Mouse (Mus musculus) forebrain, postnatal 0 days (tissue): ENCODE measurements at regions not wholly inside any gene's neighbourhood (a gene's known extent, or its start where the extent isn't known, plus 50 kb on each side); places are given as distances from the start of the nearest gene placed in this dataset.

Source experiments
- ATAC-seq: fragments of 200-750 bp; cut with Nextera tagmentation; 2 replicates; pipeline ENCODE4 v1.8.0; 2017; ENCODE audit warnings: mild to moderate bottlenecking, moderate library complexity
- DNase-seq: peaks from one replicate; pipeline ENCODE4 v3.0.0-alpha.2; 2015
- H3K27ac ChIP-seq: fragments of 300-500 bp; sonication (generic); 2 replicates; pipeline ENCODE4 v1.5.1; 2014; ENCODE audit warnings: low read depth, mild to moderate bottlenecking, antibody characterized with exemption, low read length, moderate library complexity, mixed read lengths
- H3K27me3 ChIP-seq: fragments of 300-500 bp; sonication (generic); 2 replicates; pipeline ENCODE4 v1.6.1; 2014; ENCODE audit warnings: mild to moderate bottlenecking, low read length, mixed read lengths; ENCODE audit not compliant: insufficient read depth
- H3K36me3 ChIP-seq: fragments of 300-500 bp; sonication (generic); 2 replicates; pipeline ENCODE4 v1.6.1; 2014; ENCODE audit warnings: mild to moderate bottlenecking, moderate library complexity; ENCODE audit not compliant: insufficient read depth
- H3K4me1 ChIP-seq: fragments of 300-500 bp; sonication (generic); 2 replicates; pipeline ENCODE4 v1.6.1; 2014; ENCODE audit warnings: antibody characterized with exemption; ENCODE audit not compliant: insufficient read depth
- H3K4me2 ChIP-seq: fragments of 300-500 bp; sonication (generic); 2 replicates; pipeline ENCODE4 v1.6.1; 2014; ENCODE audit warnings: low read depth, mild to moderate bottlenecking, moderate library complexity
- H3K4me3 ChIP-seq: fragments of 300-500 bp; sonication (generic); 2 replicates; pipeline ENCODE4 v1.5.1; 2014; ENCODE audit warnings: low read depth, low read length, mixed read lengths
- H3K9ac ChIP-seq: fragments of 300-500 bp; sonication (generic); 2 replicates; pipeline ENCODE4 v1.6.1; 2014; ENCODE audit warnings: mild to moderate bottlenecking
- H3K9me3 ChIP-seq: fragments of 300-500 bp; sonication (generic); 2 replicates; pipeline ENCODE4 v1.6.1; 2016; ENCODE audit warnings: low read length
- CTCF ChIP-seq: sonication (generic); IDR thresholded peaks from 2 replicates; pipeline ENCODE4 v1.5.1; 2016; ENCODE audit warnings: antibody characterized with exemption, control low read depth, low read depth
- WGBS: fragments of 180-500 bp; shearing (Covaris S2); extraction: QIAGEN DNeasy Blood & Tissue Kit; methylation state at CpG from one replicate; pipeline ENCODE4 v1.1.7; 2014; 5-methylcytosine and 5-hydroxymethylcytosine counted together

DNA sequence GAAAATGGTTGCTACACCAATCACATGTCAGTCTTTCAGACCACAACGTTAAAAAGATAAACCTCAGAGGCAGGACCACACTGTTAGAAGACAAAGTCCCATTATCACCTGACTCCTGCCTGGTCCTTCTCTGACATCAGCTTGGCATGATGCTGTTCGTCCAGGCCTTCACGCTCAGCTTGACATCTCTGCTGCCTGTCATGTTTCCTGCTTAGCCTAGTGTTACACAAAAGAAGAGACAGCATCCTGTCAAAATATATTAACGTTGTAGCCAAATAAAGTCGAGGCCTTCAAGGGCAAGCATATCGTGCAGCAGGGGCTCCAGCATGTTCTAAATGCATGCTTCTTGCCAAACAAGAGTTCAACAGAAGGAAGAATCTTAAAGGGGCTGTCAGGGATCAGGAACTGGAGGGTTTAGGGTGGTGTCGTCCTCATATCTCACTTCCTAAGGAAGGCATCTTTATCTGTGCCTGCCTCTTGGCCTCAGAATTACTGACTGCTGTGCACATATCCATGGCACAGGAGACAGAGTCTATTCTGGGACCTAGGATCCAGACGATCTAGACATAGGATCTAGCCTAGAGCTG, 361.0 kb upstream of the 5930422O12Rik start:
- no peaks in the 10 kb centered on the region for H3K4me1 ChIP-seq
- no peaks in the 10 kb centered on the region for H3K27me3 ChIP-seq
- no peak overlapping the region for H3K4me2 ChIP-seq
- no peak overlapping the region for H3K27ac ChIP-seq
- H3K9ac ChIP-seq = no peak overlapping the region
- no peak overlapping the region for H3K4me3 ChIP-seq
- DNase-seq (no peak), ATAC-seq (peak; percentile 56)
- WGBS = 36% methylated on average over 8 of the region's 8 CpGs
- TF ChIP-seq CTCF = no peak
- H3K9me3 ChIP-seq = no peaks in the 10 kb centered on the region
- H3K36me3 ChIP-seq = no peaks in the 10 kb centered on the region

DNA sequence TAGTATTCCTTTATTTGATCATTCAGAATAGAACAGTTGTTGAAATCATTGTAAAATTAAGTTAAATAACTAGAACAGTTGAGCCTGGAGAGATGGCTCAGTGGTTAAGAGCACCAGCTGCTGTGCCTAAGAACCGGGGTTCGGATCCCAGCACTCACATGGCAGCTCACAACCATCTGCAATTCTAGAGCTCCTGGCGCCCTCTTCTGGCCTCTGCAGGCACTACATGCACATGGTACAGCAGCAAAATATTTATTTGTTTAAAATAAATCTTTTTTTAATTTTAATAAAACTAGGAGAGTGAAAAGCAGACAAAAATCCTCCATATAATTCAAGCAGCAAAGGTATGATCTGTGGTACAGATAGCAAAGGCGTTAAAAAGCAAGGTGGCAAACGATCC, 360.0 kb upstream of the 5930422O12Rik start:
- Histone ChIP-seq H3K36me3 (no peaks in the 10 kb centered on the region), H3K27ac (no peak overlapping the region), H3K9ac (no peak overlapping the region), H3K27me3 (no peaks in the 10 kb centered on the region), H3K4me1 (no peaks in the 10 kb centered on the region), H3K4me2 (no peak overlapping the region), H3K9me3 (no peaks in the 10 kb centered on the region), H3K4me3 (no peak overlapping the region)
- DNase-seq = no peak
- no peak for TF ChIP-seq CTCF
- no peak for ATAC-seq
- 91% methylated on average over 5 of the region's 5 CpGs for WGBS

DNA sequence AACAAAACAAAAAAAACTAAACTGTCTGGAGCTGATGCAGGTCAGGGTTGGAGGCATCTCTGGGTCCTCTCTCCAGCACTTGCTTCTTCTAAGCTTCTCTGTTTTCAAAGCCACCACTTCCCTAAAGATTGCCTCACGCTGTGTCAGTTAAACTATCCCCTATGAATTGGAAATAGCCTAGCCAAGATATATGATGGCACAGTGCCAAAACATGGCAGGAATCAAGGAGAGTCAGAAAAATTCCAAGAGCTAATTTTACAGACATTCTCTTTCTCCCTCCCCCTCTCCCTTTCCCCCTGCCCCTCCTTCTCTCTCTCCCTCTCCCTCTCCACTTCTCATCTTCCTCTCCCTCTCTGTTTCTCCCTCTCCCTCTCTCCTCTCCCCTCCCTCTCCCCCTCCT, 353.3 kb upstream of the 5930422O12Rik start:
- Histone ChIP-seq H3K4me3 (no peak overlapping the region), H3K4me2 (no peak overlapping the region), H3K9ac (no peak overlapping the region), H3K9me3 (no peaks in the 10 kb centered on the region), H3K27me3 (no peaks in the 10 kb centered on the region), H3K36me3 (no peaks in the 10 kb centered on the region), H3K27ac (no peak overlapping the region), H3K4me1 (no peaks in the 10 kb centered on the region)
- TF ChIP-seq CTCF = no peak
- ATAC-seq (no peak), DNase-seq (no peak)
- 10% methylated on average over 1 of the region's 1 CpGs for WGBS

DNA sequence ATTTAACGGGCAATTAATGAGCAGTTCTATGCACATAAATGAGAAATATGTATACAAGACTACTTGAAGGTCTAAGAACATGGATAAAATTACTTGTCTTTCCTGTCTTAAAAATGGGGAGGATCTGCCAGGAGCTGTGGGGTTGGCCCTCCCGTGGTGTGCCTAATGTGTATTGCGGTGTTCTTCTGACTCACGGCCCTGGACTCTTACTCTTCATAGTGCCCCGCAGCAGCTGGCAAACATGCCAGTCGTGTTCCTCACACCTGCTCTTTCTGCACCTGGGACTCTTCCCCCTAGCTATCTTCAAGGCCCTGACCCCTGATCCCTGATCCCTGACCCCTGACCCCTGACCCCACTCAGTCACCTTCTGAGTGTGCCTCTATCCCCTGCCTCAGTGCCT, 352.3 kb upstream of the 5930422O12Rik start:
- Histone ChIP-seq H3K4me1 (no peaks in the 10 kb centered on the region), H3K27me3 (no peaks in the 10 kb centered on the region), H3K9ac (no peak overlapping the region), H3K36me3 (no peaks in the 10 kb centered on the region), H3K4me3 (no peak overlapping the region), H3K9me3 (no peaks in the 10 kb centered on the region), H3K4me2 (no peak overlapping the region), H3K27ac (no peak overlapping the region)
- 82% methylated on average over 6 of the region's 6 CpGs for WGBS
- DNase-seq = no peak
- ATAC-seq = no peak
- no peak for TF ChIP-seq CTCF

DNA sequence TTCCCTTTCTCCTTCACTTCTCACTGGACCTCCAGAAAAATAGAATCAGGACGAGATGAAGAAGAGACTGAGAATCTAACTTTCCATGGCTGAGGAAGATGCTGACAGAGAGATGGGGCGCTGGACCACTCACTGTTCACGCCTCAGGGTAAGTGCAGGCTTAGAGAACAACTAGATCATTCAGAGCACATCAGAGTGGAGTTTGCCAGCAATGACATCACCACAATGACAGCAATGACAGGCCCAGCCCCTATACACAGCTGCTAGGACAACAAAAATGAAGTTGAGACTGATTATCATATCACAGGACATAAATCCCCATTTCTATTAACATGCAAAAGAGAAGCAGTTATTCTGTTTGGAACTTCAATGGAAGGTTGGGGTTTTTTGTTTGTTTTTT, 350.4 kb upstream of the 5930422O12Rik start:
- Histone ChIP-seq H3K27ac (no peak overlapping the region), H3K4me1 (no peaks in the 10 kb centered on the region), H3K27me3 (no peaks in the 10 kb centered on the region), H3K4me3 (no peak overlapping the region), H3K9ac (no peak overlapping the region), H3K4me2 (no peak overlapping the region), H3K36me3 (no peaks in the 10 kb centered on the region), H3K9me3 (no peaks in the 10 kb centered on the region)
- ATAC-seq (peak; percentile 77), DNase-seq (no peak)
- 38% methylated on average over 3 of the region's 3 CpGs for WGBS
- TF ChIP-seq CTCF = no peak

DNA sequence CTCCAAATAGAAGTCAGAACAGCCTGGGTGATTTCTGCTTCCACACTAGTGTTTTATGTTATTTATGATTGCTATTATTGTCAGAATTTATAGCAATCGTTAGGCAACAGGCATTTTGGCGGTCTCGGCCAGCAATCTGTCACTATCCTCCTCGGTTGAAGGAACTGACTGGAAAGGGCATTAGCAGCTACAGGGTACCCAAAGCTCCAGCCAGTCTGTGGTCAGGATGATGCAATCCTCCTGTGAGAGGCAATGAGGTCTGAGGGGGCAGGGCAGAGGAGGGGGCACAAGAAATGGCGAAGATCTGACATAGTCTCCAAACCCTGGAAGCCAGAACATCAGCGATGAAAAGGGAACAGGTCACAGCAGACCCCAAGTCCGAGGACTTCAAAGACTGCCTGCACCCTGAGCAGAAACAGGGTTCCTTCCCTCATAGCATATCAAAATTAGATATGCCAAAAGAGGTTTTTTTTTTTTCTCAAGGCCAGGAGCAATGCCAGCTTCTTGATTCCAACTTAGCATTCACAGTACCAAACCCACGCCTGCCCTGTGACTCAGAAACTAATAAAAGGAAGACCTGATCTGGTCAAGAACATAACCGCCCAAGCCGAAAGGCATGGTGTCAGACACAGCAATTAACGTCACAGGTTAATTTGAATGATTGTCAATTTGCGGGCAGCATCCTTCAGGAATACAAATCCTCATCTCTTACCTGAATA, 348.5 kb upstream of the 5930422O12Rik start:
- ATAC-seq (no peak), DNase-seq (no peak)
- H3K27ac ChIP-seq = no peak overlapping the region
- no peaks in the 10 kb centered on the region for H3K4me1 ChIP-seq
- no peak overlapping the region for H3K9ac ChIP-seq
- no peaks in the 10 kb centered on the region for H3K9me3 ChIP-seq
- 71% methylated on average over 12 of the region's 12 CpGs for WGBS
- no peak overlapping the region for H3K4me3 ChIP-seq
- no peaks in the 10 kb centered on the region for H3K27me3 ChIP-seq
- no peaks in the 10 kb centered on the region for H3K36me3 ChIP-seq
- H3K4me2 ChIP-seq = no peak overlapping the region
- TF ChIP-seq CTCF = no peak

DNA sequence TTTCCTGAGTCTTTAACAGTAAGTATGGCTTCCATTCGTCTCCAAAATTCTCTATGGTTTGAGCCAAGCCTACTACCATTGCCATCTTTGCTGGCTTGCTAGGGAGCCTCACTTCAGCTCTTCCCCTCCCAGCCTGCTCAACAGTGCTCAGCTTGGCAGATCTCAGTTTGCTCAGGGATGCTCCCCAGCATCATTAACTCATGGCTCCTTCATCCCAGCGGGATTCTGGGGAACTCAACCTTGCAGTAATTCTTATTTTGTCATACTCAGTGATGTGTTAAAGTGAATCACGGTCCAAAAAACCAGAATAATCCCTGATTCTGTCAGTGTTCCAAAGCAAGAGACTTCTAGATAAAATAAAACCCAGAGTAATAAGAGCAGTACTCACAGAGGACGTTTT, 346.6 kb upstream of the 5930422O12Rik start:
- Histone ChIP-seq H3K4me2 (no peak overlapping the region), H3K4me3 (no peak overlapping the region), H3K4me1 (no peaks in the 10 kb centered on the region), H3K36me3 (no peaks in the 10 kb centered on the region), H3K27me3 (no peaks in the 10 kb centered on the region), H3K9me3 (no peaks in the 10 kb centered on the region), H3K27ac (no peak overlapping the region), H3K9ac (no peak overlapping the region)
- no peak; the same call in 1 of the 2 replicates for ATAC-seq
- peak; percentile 24 for DNase-seq
- no peak for TF ChIP-seq CTCF
- 46% methylated on average over 4 of the region's 4 CpGs for WGBS
